Mouse (Mus musculus) spleen, adult 2 months (tissue): ENCODE results near the gene Dnm1. TPM values are rescaled to one million over a fixed set of nuclear protein-coding genes. Genes with fewer than 3 reads are reported as not detected.

Source experiments
- DNase-seq, 2 experiments: peaks; one replicate each; pipeline versions ENCODE4 v3.0.0 to v3.0.0-alpha.2; 2012 to 2021; ENCODE audit warnings: low spot score in 2 of 2, low read depth in 1 of 2
- H3K27ac ChIP-seq: fragments of 200-500 bp; 2 replicates; pipeline ENCODE4 v1.5.1; 2012; ENCODE audit warnings: low read length, inconsistent platforms; ENCODE audit not compliant: insufficient read depth
- H3K27me3 ChIP-seq: fragments of 200-500 bp; 2 replicates; pipeline ENCODE4 v1.6.1; 2012; ENCODE audit warnings: mild to moderate bottlenecking, moderate library complexity, low read length, inconsistent platforms; ENCODE audit not compliant: control insufficient read depth, insufficient read depth
- H3K36me3 ChIP-seq: fragments of 200-500 bp; 2 replicates; pipeline ENCODE4 v1.6.1; 2012; ENCODE audit warnings: mild to moderate bottlenecking, low read length, inconsistent platforms; ENCODE audit not compliant: control insufficient read depth, insufficient read depth
- H3K4me1 ChIP-seq: fragments of 200-500 bp; 2 replicates; pipeline ENCODE4 v1.6.1; 2011; ENCODE audit warnings: inconsistent platforms; ENCODE audit not compliant: control insufficient read depth, insufficient read depth, insufficient read length
- H3K4me3 ChIP-seq: fragments of 200-500 bp; 2 replicates; pipeline ENCODE4 v1.5.1; 2011; ENCODE audit warnings: mild to moderate bottlenecking, inconsistent platforms; ENCODE audit not compliant: insufficient read depth, insufficient read length; ENCODE audit errors: extremely low read depth
- CTCF ChIP-seq: fragments of 200-500 bp; IDR thresholded peaks from 2 replicates; pipeline ENCODE4 v1.5.1; 2011; ENCODE audit warnings: mild to moderate bottlenecking, inconsistent platforms; ENCODE audit not compliant: insufficient read depth, insufficient read length, insufficient replicate concordance; ENCODE audit errors: extremely low read depth
- POLR2A ChIP-seq: fragments of 200-500 bp; IDR thresholded peaks from 2 replicates; pipeline ENCODE4 v1.6.1; 2011; ENCODE audit warnings: low read depth, low read length, inconsistent platforms
- WGBS: fragments of 180-500 bp; shearing (Covaris S2); methylation state at CpG from one replicate; pipeline ENCODE4 v1.1.7; 2018; 5-methylcytosine and 5-hydroxymethylcytosine counted together
- polyA plus RNA-seq: library from polyadenylated mRNA; depleted of rRNA; stranded (reverse); fragments of >200 nt; gene quantifications from 2 replicates; pipeline ENCODE4 v1.2.3, GENCODE M21; 2012

Dnm1 gene
- polyA plus RNA-seq, 1 experiment = 22.1 TPM

GRCm38 (mm10) chr2:32312318-32312964 lies 40.7 kb downstream of the Dnm1 start:
- TF ChIP-seq CTCF (no peak), POLR2A (no peak)
- Histone ChIP-seq H3K4me3 (peak overlapping the region; percentile 16; the same call in 1 of the 2 replicates), H3K27me3 (peaks cover 10% of the 10 kb centered on the region), H3K27ac (no peak overlapping the region), H3K4me1 (peaks cover 14% of the 10 kb centered on the region), H3K36me3 (no peaks in the 10 kb centered on the region)
- peak; percentile 54 to 78 for DNase-seq
- WGBS = 2% methylated on average over 56 of the region's 56 CpGs

GRCm38 (mm10) chr2:32311443-32312317 lies 41.5 kb downstream of the Dnm1 start:
- peaks cover 10% of the 10 kb centered on the region for H3K27me3 ChIP-seq
- DNase-seq = no peak
- TF ChIP-seq CTCF = no peak
- TF ChIP-seq POLR2A = no peak
- H3K4me1 ChIP-seq = peaks cover 14% of the 10 kb centered on the region
- no peak overlapping the region for H3K27ac ChIP-seq
- peak overlapping the region; percentile 16; the same call in 1 of the 2 replicates for H3K4me3 ChIP-seq
- WGBS = 12% methylated on average over 42 of the region's 42 CpGs
- H3K36me3 ChIP-seq = peaks cover 2% of the 10 kb centered on the region

- 77% methylated on average over 18 of the region's 18 CpGs for WGBS
- Histone ChIP-seq H3K4me1 (peaks cover 14% of the 10 kb centered on the region), H3K36me3 (peaks cover 12% of the 10 kb centered on the region)
These were observed 42.9 kb downstream of the Dnm1 start for GRCm38 (mm10) chr2:32310096-32310845.

GRCm38 (mm10) chr2:32308870-32309568 lies 44.1 kb downstream of the Dnm1 start:
- no peak for DNase-seq
- 89% methylated on average over 16 of the region's 16 CpGs for WGBS
- H3K36me3 ChIP-seq = peaks cover 15% of the 10 kb centered on the region
- peaks cover 14% of the 10 kb centered on the region for H3K4me1 ChIP-seq
- H3K27me3 ChIP-seq = peaks cover 10% of the 10 kb centered on the region
- TF ChIP-seq POLR2A (no peak), CTCF (no peak)
- no peak overlapping the region for H3K27ac ChIP-seq
- H3K4me3 ChIP-seq = no peak overlapping the region

More at GRCm38 (mm10) chr2:32310096-32310845, 42.9 kb downstream of the Dnm1 start:
- DNase-seq = no peak
- H3K27ac ChIP-seq = no peak overlapping the region
- H3K27me3 ChIP-seq = peaks cover 10% of the 10 kb centered on the region
- H3K4me3 ChIP-seq = no peak overlapping the region
- TF ChIP-seq POLR2A = no peak

- Histone ChIP-seq H3K36me3 (peaks cover 22% of the 10 kb centered on the region), H3K4me1 (peaks cover 14% of the 10 kb centered on the region), H3K27me3 (peaks cover 10% of the 10 kb centered on the region), H3K27ac (no peak overlapping the region), H3K4me3 (no peak overlapping the region)
- TF ChIP-seq POLR2A = no peak
- TF ChIP-seq CTCF = no peak
- 73% methylated on average over 8 of the region's 8 CpGs for WGBS
- DNase-seq = peak; percentile 19 to 42
These were observed 45.0 kb downstream of the Dnm1 start for GRCm38 (mm10) chr2:32307941-32308760.

- Histone ChIP-seq H3K4me3 (no peak overlapping the region), H3K27ac (no peak overlapping the region), H3K36me3 (peaks cover 28% of the 10 kb centered on the region), H3K27me3 (peaks cover 8% of the 10 kb centered on the region), H3K4me1 (peaks cover 11% of the 10 kb centered on the region)
- 93% methylated on average over 6 of the region's 6 CpGs for WGBS
- DNase-seq = no peak
- TF ChIP-seq CTCF (no peak), POLR2A (no peak)
These were observed 45.8 kb downstream of the Dnm1 start for GRCm38 (mm10) chr2:32307247-32307798.
